Mouse (Mus musculus) embryonic facial prominence, embryonic 14.5 days (tissue): ENCODE results near the gene Btk. TPM values are rescaled to one million over a fixed set of nuclear protein-coding genes. Genes with fewer than 3 reads are reported as not detected.
A peak's percentile ranks its signal among the peaks of the same experiment; 100 is the strongest.

ENCODE experiments used
- ATAC-seq: fragments of 200-750 bp; cut with Nextera tagmentation; 2 replicates; pipeline ENCODE4 v1.8.0; 2017; ENCODE audit warnings: low read depth, moderate number of reproducible peaks, moderate TSS enrichment
- DNase-seq: peaks from one replicate; pipeline ENCODE4 v3.0.0-alpha.2; 2015; ENCODE audit warnings: low spot score
- H3K27ac ChIP-seq: fragments of 300-500 bp; sonication (generic); replicated peaks from 2 replicates; pipeline ENCODE4 v1.5.1; 2014; ENCODE audit warnings: low read depth, mild to moderate bottlenecking, low read length, moderate library complexity
- H3K27me3 ChIP-seq: fragments of 300-500 bp; sonication (generic); replicated peaks from 2 replicates; pipeline ENCODE4 v1.6.1; 2014; ENCODE audit warnings: low read length; ENCODE audit not compliant: control insufficient read depth, insufficient read depth
- H3K36me3 ChIP-seq: fragments of 300-500 bp; sonication (generic); 2 replicates; pipeline ENCODE4 v1.6.1; 2014; ENCODE audit warnings: low read length, mixed read lengths; ENCODE audit not compliant: control insufficient read depth, insufficient read depth
- H3K4me1 ChIP-seq: fragments of 300-500 bp; sonication (generic); 2 replicates; pipeline ENCODE4 v1.6.1; 2014; ENCODE audit warnings: antibody characterized with exemption, low read length; ENCODE audit not compliant: control insufficient read depth, insufficient read depth
- H3K4me2 ChIP-seq: fragments of 300-500 bp; sonication (generic); 2 replicates; pipeline ENCODE4 v1.6.1; 2014; ENCODE audit warnings: low read depth, mild to moderate bottlenecking, low read length, moderate library complexity, mixed read lengths
- H3K4me3 ChIP-seq: fragments of 300-500 bp; sonication (generic); 2 replicates; pipeline ENCODE4 v1.5.1; 2014; ENCODE audit warnings: low read depth, mild to moderate bottlenecking, low read length
- H3K9ac ChIP-seq: fragments of 300-500 bp; sonication (generic); 2 replicates; pipeline ENCODE4 v1.6.1; 2014; ENCODE audit warnings: low read depth, mild to moderate bottlenecking, low read length, moderate library complexity, mixed read lengths
- H3K9me3 ChIP-seq: fragments of 300-500 bp; sonication (generic); 2 replicates; pipeline ENCODE4 v1.6.1; 2016; ENCODE audit warnings: low read length; ENCODE audit not compliant: control insufficient read depth
- WGBS: fragments of 180-500 bp; shearing (Covaris S2); extraction: QIAGEN DNeasy Blood & Tissue Kit; methylation state at CpG from one replicate; pipeline ENCODE4 v1.1.7; 2014; 5-methylcytosine and 5-hydroxymethylcytosine counted together
- polyA plus RNA-seq: library from polyadenylated mRNA; unstranded; fragments of >200 nt; fragmentation: Nextera tagmentation; extraction: Ambion mirVana; gene quantifications from 2 replicates; pipeline ENCODE4 v1.2.1, GENCODE M21; 2014

The Btk gene
- polyA plus RNA-seq, result 1.4 and 2.1 TPM in 2 replicates

- H3K9me3 ChIP-seq, result no peaks in the 10 kb centered on the region
- no peaks in the 10 kb centered on the region for H3K4me1 ChIP-seq
- H3K27me3 ChIP-seq, result no peaks in the 10 kb centered on the region; the same call in 1 of the 2 replicates
- no peak within 1 kb of the TSS for H3K4me2 ChIP-seq
- H3K27ac ChIP-seq, result no peak within 1 kb of the TSS
- no peak within 1 kb of the TSS for H3K9ac ChIP-seq
- H3K36me3 ChIP-seq, result peaks cover 7% of the 10 kb centered on the region
- 79% methylated on average over 11 of the region's 11 CpGs for WGBS
- H3K4me3 ChIP-seq, result no peak within 1 kb of the TSS
- DNase-seq (no peak), ATAC-seq (no peak)
These were observed at the start of gene Btk for GRCm38 (mm10) chrX:134582888-134583669. Btk (minus strand) TSS chrX:134583570.

GRCm38 (mm10) chrX:134632710-134633109 is 49.3 kb upstream of the Btk start:
- 94% methylated on average over 5 of the region's 5 CpGs for WGBS
- Histone ChIP-seq H3K36me3 (no peaks in the 10 kb centered on the region), H3K9me3 (no peaks in the 10 kb centered on the region), H3K27me3 (no peaks in the 10 kb centered on the region), H3K4me1 (no peaks in the 10 kb centered on the region), H3K4me2 (no peak overlapping the region), H3K9ac (no peak overlapping the region), H3K4me3 (no peak overlapping the region), H3K27ac (no peak overlapping the region)
- ATAC-seq, result no peak
- no peak for DNase-seq

- Histone ChIP-seq H3K4me1 (no peaks in the 10 kb centered on the region), H3K27ac (no peak overlapping the region), H3K4me3 (no peak overlapping the region), H3K27me3 (no peaks in the 10 kb centered on the region), H3K9me3 (no peaks in the 10 kb centered on the region), H3K4me2 (no peak overlapping the region), H3K9ac (no peak overlapping the region), H3K36me3 (no peaks in the 10 kb centered on the region)
- 81% methylated on average over 2 of the region's 2 CpGs for WGBS
- no peak for ATAC-seq
- DNase-seq, result no peak
These were observed 44.8 kb upstream of the Btk start for GRCm38 (mm10) chrX:134628200-134628599.

GRCm38 (mm10) chrX:134623350-134623749 is 40.0 kb upstream of the Btk start:
- H3K27me3 ChIP-seq, result no peaks in the 10 kb centered on the region
- no peak overlapping the region for H3K4me2 ChIP-seq
- no peak overlapping the region for H3K4me3 ChIP-seq
- 83% methylated on average over 4 of the region's 4 CpGs for WGBS
- H3K27ac ChIP-seq, result no peak overlapping the region
- H3K9me3 ChIP-seq, result no peaks in the 10 kb centered on the region
- H3K9ac ChIP-seq, result no peak overlapping the region
- DNase-seq (no peak), ATAC-seq (no peak)
- no peaks in the 10 kb centered on the region for H3K36me3 ChIP-seq
- no peaks in the 10 kb centered on the region for H3K4me1 ChIP-seq

- Histone ChIP-seq H3K4me2 (no peak overlapping the region), H3K36me3 (no peaks in the 10 kb centered on the region), H3K27me3 (no peaks in the 10 kb centered on the region), H3K9me3 (no peaks in the 10 kb centered on the region), H3K4me1 (no peaks in the 10 kb centered on the region), H3K27ac (no peak overlapping the region), H3K4me3 (no peak overlapping the region), H3K9ac (no peak overlapping the region)
- 75% methylated on average over 3 of the region's 3 CpGs for WGBS
- ATAC-seq (no peak), DNase-seq (no peak)
These were observed 38.3 kb upstream of the Btk start for GRCm38 (mm10) chrX:134621685-134622084.

- Histone ChIP-seq H3K27ac (no peak overlapping the region), H3K4me3 (no peak overlapping the region), H3K27me3 (no peaks in the 10 kb centered on the region), H3K36me3 (no peaks in the 10 kb centered on the region), H3K4me2 (no peak overlapping the region), H3K9me3 (no peaks in the 10 kb centered on the region), H3K9ac (no peak overlapping the region), H3K4me1 (no peaks in the 10 kb centered on the region)
- ATAC-seq, result peak; percentile 41; the same call in 1 of the 2 replicates
- 48% methylated on average over 8 of the region's 8 CpGs for WGBS
- DNase-seq, result peak; percentile 23
These were observed 37.0 kb upstream of the Btk start for GRCm38 (mm10) chrX:134620254-134620865.

- no peaks in the 10 kb centered on the region for H3K4me1 ChIP-seq
- H3K9me3 ChIP-seq, result no peaks in the 10 kb centered on the region
- ATAC-seq (no peak), DNase-seq (no peak)
- no peak overlapping the region for H3K4me3 ChIP-seq
- H3K4me2 ChIP-seq, result no peak overlapping the region
- H3K9ac ChIP-seq, result no peak overlapping the region
- no peaks in the 10 kb centered on the region for H3K36me3 ChIP-seq
- WGBS, result 58% methylated on average over 9 of the region's 9 CpGs
- H3K27ac ChIP-seq, result no peak overlapping the region
- H3K27me3 ChIP-seq, result no peaks in the 10 kb centered on the region
These were observed 36.3 kb upstream of the Btk start for GRCm38 (mm10) chrX:134619695-134620094.

GRCm38 (mm10) chrX:134614306-134614705 is 30.9 kb upstream of the Btk start:
- H3K9me3 ChIP-seq, result no peaks in the 10 kb centered on the region

More at GRCm38 (mm10) chrX:134614306-134614705, 30.9 kb upstream of the Btk start:
- WGBS, result 65% methylated on average over 2 of the region's 2 CpGs
- no peaks in the 10 kb centered on the region for H3K27me3 ChIP-seq
- no peaks in the 10 kb centered on the region for H3K36me3 ChIP-seq
- H3K4me1 ChIP-seq, result no peaks in the 10 kb centered on the region
- H3K9ac ChIP-seq, result no peak overlapping the region
- no peak overlapping the region for H3K27ac ChIP-seq
- DNase-seq, result no peak
- no peak overlapping the region for H3K4me3 ChIP-seq
- no peak for ATAC-seq
- no peak overlapping the region for H3K4me2 ChIP-seq
